Mouse (Mus musculus): Measurements from ENCODE around the gene Igsf21.

Igsf21 gene

DNA sequence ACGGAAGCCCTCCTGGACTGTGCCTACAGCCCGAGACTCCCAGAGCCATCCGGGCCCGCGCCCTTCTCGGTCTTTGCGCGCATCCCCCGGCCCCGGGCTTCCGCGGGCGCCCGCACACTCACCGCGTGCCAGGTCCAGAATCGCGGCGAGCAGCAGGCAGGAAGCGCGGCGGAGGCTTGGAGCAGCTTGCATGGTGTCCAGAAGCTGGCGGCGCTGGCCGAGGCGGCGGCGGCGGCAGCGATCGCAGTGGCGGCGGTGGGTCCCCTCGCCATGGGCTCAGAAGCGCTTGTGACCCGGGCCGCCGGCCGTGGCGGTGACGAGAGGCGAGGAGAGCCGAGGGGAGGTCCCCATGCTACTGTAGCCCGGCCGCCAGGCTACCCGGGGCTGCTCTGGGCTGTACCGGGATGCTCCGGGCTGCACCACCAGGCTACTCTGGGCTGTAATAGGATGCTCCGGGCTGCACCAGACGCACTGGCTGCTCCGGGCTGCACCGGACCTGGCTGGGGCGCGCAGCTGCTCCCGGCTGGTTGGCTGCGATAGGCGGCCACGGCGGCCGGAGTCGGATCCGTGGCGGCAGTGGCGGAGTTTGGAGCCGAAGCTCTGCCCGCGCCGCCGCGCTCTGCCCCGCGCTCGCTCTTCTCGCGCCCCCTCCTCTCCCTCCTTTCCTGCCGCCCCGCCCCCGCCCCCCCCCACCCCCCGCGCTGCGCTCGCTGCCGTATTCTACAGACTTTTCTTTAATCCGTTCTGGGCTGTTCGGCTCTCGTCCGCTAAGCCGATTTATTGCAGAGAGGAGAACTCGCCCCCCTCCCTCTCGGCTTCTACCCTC, at the start of gene Igsf21:
Gene Igsf21 (minus strand): TSS at position 605 of the 826 bp plus-strand sequence.
- no peak for DNase-seq (ENCODE audit: extremely low read depth, insufficient read length, low spot score)

DNA sequence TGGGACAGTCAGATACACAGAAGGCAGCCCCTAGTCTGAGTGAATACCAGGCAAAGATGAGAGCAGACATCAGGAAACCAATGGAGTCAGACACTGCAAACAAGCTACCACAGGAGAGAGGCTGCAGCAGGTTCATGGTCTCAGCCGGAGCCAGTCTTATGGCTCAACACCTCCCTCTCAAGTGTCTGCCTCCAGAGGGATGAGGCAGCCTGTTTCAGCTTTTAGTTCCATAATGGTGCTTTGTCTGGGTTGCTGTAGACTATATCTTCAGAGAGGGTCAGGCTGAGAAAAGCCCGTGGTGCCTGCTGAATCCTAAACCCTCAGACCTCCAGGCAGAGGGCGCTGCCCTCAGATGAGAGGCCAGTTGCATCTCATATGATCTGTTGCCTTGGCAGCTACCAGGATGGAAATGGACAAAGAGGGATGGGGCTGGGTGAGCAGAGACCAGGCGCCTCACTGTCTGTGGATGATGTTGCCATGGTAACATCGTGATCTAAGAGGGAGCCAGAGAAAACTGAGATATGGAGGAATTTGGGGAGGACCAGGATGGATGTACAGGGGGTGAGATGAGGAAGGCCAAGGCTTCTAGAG, 39.2 kb upstream of the Igsf21 start:
- no peak for DNase-seq (ENCODE audit: extremely low read depth, insufficient read length, low spot score)

GRCm38 (mm10) chr4:140283398-140283797, 36.8 kb upstream of the Igsf21 start:
- no peak for DNase-seq (ENCODE audit: extremely low read depth, insufficient read length, low spot score)

DNA sequence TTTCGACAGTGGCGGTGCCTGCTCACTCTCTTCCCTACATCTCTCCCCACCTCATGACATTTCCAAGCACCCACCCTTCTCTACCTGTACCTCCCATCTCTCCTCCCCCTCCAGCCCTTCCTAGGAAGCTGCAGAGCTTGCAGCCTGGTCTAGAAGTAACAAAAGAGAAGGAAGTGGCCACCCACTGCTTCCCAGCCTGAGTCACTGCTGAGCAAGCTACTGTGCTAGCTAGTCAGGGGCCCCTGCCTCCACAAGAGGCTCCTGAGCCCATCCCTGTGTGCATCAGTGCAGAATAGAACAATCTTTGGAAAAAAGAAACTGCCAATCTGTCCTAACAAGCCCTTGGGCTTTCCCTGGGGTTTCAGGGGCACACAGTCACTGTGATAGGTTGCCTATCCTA, 31.7 kb upstream of the Igsf21 start:
- DNase-seq (ENCODE audit: extremely low read depth, insufficient read length, low spot score) = no peak

- DNase-seq (ENCODE audit: extremely low read depth, insufficient read length, low spot score) = no peak
Measured at GRCm38 (mm10) chr4:140271913-140272312, 25.3 kb upstream of the Igsf21 start.

DNA sequence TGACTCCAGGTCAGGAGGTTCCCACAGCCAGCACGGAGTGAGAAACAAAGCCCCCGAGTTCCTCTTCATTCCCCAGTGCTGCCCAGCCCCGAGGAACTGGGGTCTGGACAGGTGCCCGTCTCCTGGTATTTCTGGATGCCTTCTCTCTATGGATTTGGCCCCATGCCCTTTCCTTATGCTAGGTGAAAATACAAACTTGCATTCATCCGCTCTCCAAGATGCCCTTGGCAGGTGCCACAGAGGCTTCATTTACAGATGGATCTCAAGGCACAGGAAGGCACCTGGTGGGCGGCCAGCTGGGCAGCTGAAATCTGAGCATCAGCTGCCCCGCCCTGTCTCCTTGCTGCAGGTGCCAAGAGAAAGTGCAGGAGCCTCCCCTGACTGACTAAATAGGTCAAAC, 23.9 kb upstream of the Igsf21 start:
- no peak for DNase-seq (ENCODE audit: extremely low read depth, insufficient read length, low spot score)

DNA sequence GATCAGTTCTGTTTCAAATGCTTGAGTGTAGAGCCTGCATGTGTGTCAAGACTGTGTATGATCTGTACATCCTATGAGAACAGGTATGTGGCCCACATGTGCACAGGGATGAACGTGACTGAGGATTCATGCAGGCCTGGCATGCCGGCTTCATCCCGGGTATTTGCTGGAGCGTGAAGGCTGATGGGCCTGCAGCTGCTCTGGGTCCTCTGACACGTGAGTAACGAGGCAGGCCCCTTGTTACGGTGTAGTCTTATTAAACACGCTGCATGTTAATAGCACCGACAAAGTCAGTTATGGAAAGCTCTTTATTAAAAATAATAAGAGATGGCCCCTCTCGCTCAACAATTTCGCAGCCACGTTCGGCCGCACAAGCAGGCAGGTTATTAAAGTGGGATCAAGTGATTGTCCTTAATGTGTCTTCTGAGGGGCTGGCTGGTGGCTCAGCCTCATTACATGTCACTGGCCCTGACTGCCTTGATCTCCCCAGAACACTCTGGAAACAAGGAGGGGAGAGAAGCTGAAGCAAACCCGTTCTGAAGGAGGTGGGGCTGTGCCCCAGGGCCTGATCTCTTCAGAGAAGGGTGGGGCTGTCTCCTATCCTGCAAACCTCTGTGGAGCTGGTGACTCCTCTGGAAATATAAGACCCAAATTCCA, 22.7 kb upstream of the Igsf21 start:
- DNase-seq (ENCODE audit: extremely low read depth, insufficient read length, low spot score) = no peak

DNA sequence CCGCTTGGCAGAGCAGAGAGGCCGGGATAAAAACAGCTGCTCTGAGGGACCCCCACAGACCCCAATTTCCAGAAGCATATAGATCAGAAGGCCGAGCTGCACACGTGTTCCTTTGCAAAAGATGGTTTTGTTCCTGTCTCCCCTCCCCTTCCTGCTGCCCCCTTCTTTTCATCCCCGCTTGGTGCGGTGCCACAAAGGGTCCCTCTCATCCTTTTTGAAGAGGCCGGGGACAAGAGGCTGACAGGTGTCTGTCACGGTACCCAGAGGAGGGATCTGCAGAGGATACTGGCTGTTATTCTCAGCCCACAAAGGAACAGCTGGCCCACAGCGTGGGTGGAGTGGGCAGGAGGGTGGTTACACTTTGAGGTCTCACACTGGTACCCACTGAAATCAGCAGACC, 21.3 kb upstream of the Igsf21 start:
- no peak for DNase-seq (ENCODE audit: extremely low read depth, insufficient read length, low spot score)

DNA sequence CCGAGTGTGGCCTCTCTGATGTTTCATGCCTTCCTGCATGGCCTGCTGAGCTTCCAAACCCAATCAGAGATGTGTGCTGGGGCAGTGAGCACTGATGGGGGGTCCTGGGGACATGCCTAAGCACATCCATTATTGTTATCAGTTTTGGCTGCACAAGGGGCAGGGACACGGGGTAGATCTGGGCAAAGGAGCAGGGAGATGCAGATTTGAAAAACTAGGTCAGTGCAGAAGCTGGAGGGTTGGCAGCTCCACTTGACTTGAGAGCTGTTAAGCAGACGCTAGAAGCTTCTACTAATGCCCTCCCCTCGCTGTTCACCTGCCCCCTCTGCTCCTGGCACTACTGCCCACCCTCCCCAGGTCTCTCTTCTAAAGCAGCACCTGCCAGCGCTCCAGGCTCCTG, 20.5 kb upstream of the Igsf21 start:
- no peak for DNase-seq (ENCODE audit: extremely low read depth, insufficient read length, low spot score)

- no peak for DNase-seq (ENCODE audit: extremely low read depth, insufficient read length, low spot score)
Measured at GRCm38 (mm10) chr4:140258968-140259367, 12.4 kb upstream of the Igsf21 start.

- DNase-seq (ENCODE audit: extremely low read depth, insufficient read length, low spot score) = peak; percentile 56
Measured at GRCm38 (mm10) chr4:140252369-140252768, 5.8 kb upstream of the Igsf21 start.

GRCm38 (mm10) chr4:140249011-140249744, 2.6 kb upstream of the Igsf21 start:
- no peak for DNase-seq (ENCODE audit: extremely low read depth, insufficient read length, low spot score)

DNA sequence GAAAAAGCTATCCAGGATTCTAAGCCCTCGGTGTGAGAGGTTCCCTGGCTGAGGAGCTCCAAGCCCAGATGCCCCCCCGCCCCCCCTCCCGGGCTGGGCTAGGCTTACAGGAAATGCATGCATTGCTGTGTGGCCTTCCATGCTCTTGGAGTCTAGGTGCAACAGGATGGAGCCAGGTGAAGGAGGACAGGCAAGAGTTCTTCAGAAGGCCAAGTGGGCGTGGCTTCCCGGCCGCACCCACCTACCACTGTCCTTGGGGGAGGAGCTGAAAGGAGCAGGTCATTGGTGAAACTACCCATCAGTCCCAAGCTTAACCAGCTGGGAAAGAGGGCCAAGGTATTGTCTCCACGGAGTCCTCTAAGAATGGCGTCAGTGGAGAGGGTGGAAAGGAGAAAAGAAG, 1.8 kb upstream of the Igsf21 start:
- no peak for DNase-seq (ENCODE audit: extremely low read depth, insufficient read length, low spot score)

DNA sequence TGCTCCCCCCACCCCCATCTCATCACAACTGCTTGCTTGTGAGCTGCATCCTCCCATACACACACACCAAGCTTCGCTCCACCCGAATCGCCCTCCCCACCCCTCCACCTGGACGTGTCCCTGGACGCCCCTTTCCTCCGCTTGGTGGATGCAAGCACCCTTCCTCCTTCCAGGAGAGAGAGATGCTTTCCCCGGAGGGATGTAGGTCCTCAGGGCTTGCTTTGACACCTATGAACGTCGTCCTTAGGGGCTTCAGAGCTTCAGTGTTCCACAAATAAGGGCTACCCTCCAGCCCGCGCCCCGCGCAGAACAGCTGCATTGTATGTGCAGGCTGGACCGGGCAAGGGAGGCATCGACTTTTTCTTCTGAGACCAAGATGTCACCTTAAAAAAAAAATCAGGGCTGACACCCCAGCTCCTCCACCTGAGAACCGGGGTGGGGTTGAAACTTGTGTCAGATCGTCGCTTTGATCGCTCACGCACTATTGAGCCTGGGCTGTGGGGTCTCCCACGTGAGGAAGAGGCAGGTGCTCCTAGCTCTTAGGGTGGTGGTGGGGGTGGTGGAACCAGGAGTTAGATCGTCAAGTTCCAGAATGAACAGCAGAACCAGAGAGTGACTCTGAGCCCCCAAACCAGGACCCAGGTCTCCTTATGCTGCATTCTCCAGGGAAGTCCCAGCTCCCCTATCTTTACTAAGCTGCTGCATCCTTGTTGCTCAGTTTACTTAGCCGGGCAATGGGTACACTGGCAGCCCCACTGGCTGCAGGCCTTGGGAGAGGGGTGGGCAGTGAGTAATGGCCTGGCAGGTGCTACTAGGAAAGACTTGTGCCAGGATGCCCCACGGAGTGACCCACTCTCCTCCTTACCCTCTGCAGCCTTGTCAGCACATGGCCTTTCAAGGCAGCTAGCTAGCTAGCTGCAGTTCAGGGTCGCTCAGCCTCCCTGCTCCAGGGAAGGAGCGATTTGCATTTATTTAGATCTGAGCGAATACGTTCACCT, 721 bp upstream of the Igsf21 start:
- no peak for DNase-seq (ENCODE audit: extremely low read depth, insufficient read length, low spot score)

GRCm38 (mm10) chr4:140245286-140246179, 1.1 kb downstream of the Igsf21 start:
- DNase-seq (ENCODE audit: extremely low read depth, insufficient read length, low spot score) = no peak

DNA sequence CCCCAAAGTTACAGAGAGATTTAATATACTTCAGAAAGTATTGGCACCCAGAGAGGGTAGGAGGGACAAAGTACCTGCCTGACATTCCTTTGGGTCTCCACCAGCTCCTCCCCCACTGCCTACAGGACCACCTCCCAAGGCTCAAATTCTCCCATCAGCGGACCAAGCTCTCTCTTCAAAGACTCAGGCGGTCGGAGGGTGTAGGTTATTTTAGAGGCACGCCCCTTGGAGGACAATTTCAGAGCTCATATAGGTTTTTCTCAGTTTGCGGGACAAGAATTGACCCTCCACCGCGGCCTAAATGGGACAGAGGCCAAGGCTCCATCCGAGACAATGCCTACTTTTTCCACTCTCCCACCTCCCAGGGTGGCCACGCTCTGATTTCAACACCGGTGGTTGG, 1.7 kb downstream of the Igsf21 start:
- no peak for DNase-seq (ENCODE audit: extremely low read depth, insufficient read length, low spot score)

- no peak for DNase-seq (ENCODE audit: extremely low read depth, insufficient read length, low spot score)
Measured at GRCm38 (mm10) chr4:140244161-140244813, 2.3 kb downstream of the Igsf21 start.

GRCm38 (mm10) chr4:140243231-140243630, 3.4 kb downstream of the Igsf21 start:
- DNase-seq (ENCODE audit: extremely low read depth, insufficient read length, low spot score) = no peak

Data from 3134 (cell line).